Mouse (Mus musculus) C2C12 (cell line): Measurements from ENCODE around the gene Utp6.

Experiments
- CTCF ChIP-seq: IDR thresholded peaks from one replicate; pipeline ENCODE4 v1.5.1; 2011; ENCODE audit not compliant: control insufficient read depth, insufficient read depth, insufficient read length
- MAX ChIP-seq: IDR thresholded peaks from one replicate; pipeline ENCODE4 v1.6.1; 2011; ENCODE audit warnings: mild to moderate bottlenecking, control low read depth
- MYOD1 ChIP-seq: IDR thresholded peaks from one replicate; pipeline ENCODE4 v1.6.1; 2011; ENCODE audit warnings: low read depth; ENCODE audit not compliant: control insufficient read depth, insufficient read length
- MYOG ChIP-seq: IDR thresholded peaks from one replicate; pipeline ENCODE4 v1.6.1; 2011; ENCODE audit not compliant: control insufficient read depth, insufficient read length; ENCODE audit errors: extremely low read depth

- no peak for TF ChIP-seq CTCF
- no peak for TF ChIP-seq MYOD1
- TF ChIP-seq MYOG: no peak
- no peak for TF ChIP-seq MAX
Measured at GRCm38 (mm10) chr11:79908600-79909483, 53.3 kb downstream of the Utp6 start.
